Comparison of ENCODE assay signal across 11 mouse cellular contexts in the genomic region with DNA sequence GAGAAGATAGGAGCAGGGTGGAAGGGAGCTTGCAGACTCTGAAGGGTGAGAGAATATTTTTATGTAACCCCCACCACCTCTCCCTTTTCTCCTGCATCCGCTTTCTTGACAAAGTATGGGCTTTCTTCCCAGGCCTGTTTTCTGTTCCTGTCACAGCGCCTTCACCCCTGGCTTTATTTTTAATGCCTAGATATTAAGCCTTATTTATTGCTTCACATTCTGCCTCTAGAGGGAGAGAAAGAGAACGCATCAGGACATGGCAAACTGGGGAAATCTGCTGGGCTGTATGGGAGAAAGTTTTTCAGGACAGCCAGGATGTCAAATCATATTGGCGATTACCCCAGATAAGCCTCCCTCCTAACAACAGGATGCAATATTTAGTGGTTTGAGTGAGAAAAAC. TPM values are rescaled to one million over a fixed set of nuclear protein-coding genes. Genes with fewer than 3 reads are reported as not detected.
A peak's percentile ranks its signal among the peaks of the same experiment; 100 is the strongest.
DNase-seq lines count a peak whose midpoint lies in the region; ATAC-seq and TF ChIP-seq lines count a peak whose summit lies in the region.
"Had no signal": no experiment of that assay in that cellular context is flagged by ENCODE, and none has a peak within 500 bp of the region (broad histone marks: within the 10 kb centered on the region; RNA-seq: fewer than 3 reads in every experiment).

No protein-coding gene starts in this region.

- no peaks in the 10 kb centered on the region for H3K27me3 ChIP-seq in kidney, embryonic 15.5 days
- no peaks in the 10 kb centered on the region for H3K27me3 ChIP-seq in CH12.LX (replicated peaks)
- H3K27me3 ChIP-seq in embryonic facial prominence, embryonic 10.5 days (replicated peaks; ENCODE audit: low read depth, poor library complexity, severe bottlenecking): peaks cover 46% of the 10 kb centered on the region

- 41% methylated on average over 4 of the region's 4 CpGs for WGBS in kidney, embryonic 15.5 days
- 50% methylated on average over 4 of the region's 4 CpGs for WGBS in embryonic facial prominence, embryonic 10.5 days

- no peak overlapping the region for H3K4me2 ChIP-seq in kidney, embryonic 15.5 days
- peak overlapping the region; percentile 73 for H3K4me2 ChIP-seq in CH12.LX (ENCODE audit: insufficient read depth, low read depth, poor library complexity, severe bottlenecking)

- DNase-seq in heart, adult 11 months: peak; percentile 92
- DNase-seq in heart, postnatal 10 days: no peak
- DNase-seq in kidney, postnatal 36 days: no peak
- no peak for DNase-seq in CH12.LX (ENCODE audit: extremely low read depth)
- DNase-seq in embryonic facial prominence, embryonic 10.5 days (ENCODE audit: low spot score): no peak
- DNase-seq in layer of hippocampus, postnatal 25 days (ENCODE audit: extremely low spot score in 1 of 2, low spot score in 1 of 2): no peak
- no peak for DNase-seq in thymus, postnatal 10 days (ENCODE audit: low spot score in 2 of 2)
- DNase-seq: cerebellum, postnatal 25 days; heart, postnatal 36 days; lung, adult 2 months had no signal

- no peak; the same call in none of the 2 replicates for TF ChIP-seq RAD21 in CH12.LX (IDR thresholded peaks at IDR 0.05; ENCODE audit: low read depth, low read length)

- no peaks in the 10 kb centered on the region for H3K9me3 ChIP-seq in kidney, embryonic 15.5 days (replicated peaks)
- no peaks in the 10 kb centered on the region for H3K9me3 ChIP-seq in CH12.LX (replicated peaks; ENCODE audit: low read length)
- H3K9me3 ChIP-seq in embryonic facial prominence, embryonic 10.5 days: no peaks in the 10 kb centered on the region

- peak; percentile 37; the same call in 1 of the 2 replicates for ATAC-seq in kidney, embryonic 15.5 days (replicated peaks; ENCODE audit: low FRiP score)

- TF ChIP-seq POLR2A in CH12.LX (IDR thresholded peaks at IDR 0.05; ENCODE audit: low read depth, low read length): no peak

- peaks cover 24% of the 10 kb centered on the region for H3K79me2 ChIP-seq in CH12.LX (replicated peaks; ENCODE audit: control insufficient read depth, extremely low read depth, insufficient read depth, poor library complexity, severe bottlenecking)

- intact Hi-C loops in heart, postnatal 10 days (cut with DNase I): loop anchor here (5.0 kb wide), 1 partner anchor 44 kb away; no protein-coding TSS in a partner anchor

- H3K36me3 ChIP-seq in kidney, embryonic 15.5 days: no peaks in the 10 kb centered on the region
- peaks cover 12 to 35% of the 10 kb centered on the region in 2 experiments for H3K36me3 ChIP-seq in CH12.LX (replicated peaks in 1 of 2; ENCODE audit: control insufficient read depth in 1 of 2, insufficient read depth in 1 of 2, low read length in 1 of 2)
- no peaks in the 10 kb centered on the region for H3K36me3 ChIP-seq in embryonic facial prominence, embryonic 10.5 days (replicated peaks)

- H3K27ac ChIP-seq in kidney, embryonic 15.5 days: peak overlapping the region; percentile 59
- peak overlapping the region; percentile 97 for H3K27ac ChIP-seq in CH12.LX (ENCODE audit: insufficient read depth, low read depth)
- peak overlapping the region; percentile 80; the same call in 1 of the 2 replicates for H3K27ac ChIP-seq in embryonic facial prominence, embryonic 10.5 days (replicated peaks)

- in situ Hi-C loops in CH12.LX (cut with MboI; ENCODE audit: low pct_ligation_motif_present, low pct_unique_long_range_greater_than_20kb, low sequenced_read_pairs): no loop called here

- no peak for TF ChIP-seq EP300 in CH12.LX (IDR thresholded peaks at IDR 0.05; ENCODE audit: low read length)

- no peak overlapping the region for H3K9ac ChIP-seq in kidney, embryonic 15.5 days
- peak overlapping the region; percentile 23; the same call in 1 of the 2 replicates for H3K9ac ChIP-seq in CH12.LX (ENCODE audit: insufficient read depth, low read depth)

- H3K4me3 ChIP-seq in kidney, embryonic 15.5 days (replicated peaks): no peak overlapping the region
- H3K4me3 ChIP-seq in CH12.LX (replicated peaks in 1 of 3; ENCODE audit: low read depth in 2 of 3, low read length in 2 of 3, poor library complexity in 1 of 3): no peak overlapping the region
- H3K4me3 ChIP-seq in embryonic facial prominence, embryonic 10.5 days: no peak overlapping the region

- dilution Hi-C loops in CH12.LX (cut with MboI; ENCODE audit: extremely low pct_ligation_motif_present, extremely low pct_unique_long_range_greater_than_20kb, low sequenced_read_pairs): no loop called here

- peaks cover 32% of the 10 kb centered on the region for H3K4me1 ChIP-seq in kidney, embryonic 15.5 days
- H3K4me1 ChIP-seq in CH12.LX (ENCODE audit: control insufficient read depth in 1 of 2, insufficient read depth in 2 of 2): peaks cover 7 to 72% of the 10 kb centered on the region in 2 experiments
- H3K4me1 ChIP-seq in embryonic facial prominence, embryonic 10.5 days: peaks cover 55% of the 10 kb centered on the region

- peak; percentile 9 to 30; a peak in 2 of 4 replicates for TF ChIP-seq CTCF in CH12.LX (conservative IDR thresholded peaks at IDR 0.05 in 1 of 2, IDR thresholded peaks at IDR 0.05 in 1 of 2; ENCODE audit: low read depth in 2 of 2, low read length in 2 of 2)

TF ChIP-seq in CH12.LX, 34 proteins besides CTCF, POLR2A, EP300 and RAD21:
- TF ChIP-seq MAFK (IDR thresholded peaks at IDR 0.05; ENCODE audit: insufficient replicate concordance, low read length) (no peak), ZNF384 (IDR thresholded peaks at IDR 0.05; ENCODE audit: low read depth, low read length) (no peak), POLR2AphosphoS2 (IDR thresholded peaks at IDR 0.05; ENCODE audit: low read depth, low read length) (no peak), TBP (conservative IDR thresholded peaks at IDR 0.05; ENCODE audit: low read depth, low read length) (no peak), USF1 (IDR thresholded peaks at IDR 0.05; ENCODE audit: low read depth, low read length) (no peak), NRF1 (IDR thresholded peaks at IDR 0.05; ENCODE audit: low read depth, low read length) (no peak), MYC (IDR thresholded peaks at IDR 0.05; ENCODE audit: low read depth, low read length) (no peak), MAX (IDR thresholded peaks at IDR 0.05; ENCODE audit: low read length) (no peak), ZC3H11A (IDR thresholded peaks at IDR 0.05; ENCODE audit: low read depth, low read length) (no peak), USF2 (conservative IDR thresholded peaks at IDR 0.05; ENCODE audit: low read depth, low read length) (no peak), JUN (IDR thresholded peaks at IDR 0.05; ENCODE audit: insufficient read depth, low read depth, low read length) (no peak), IRF4 (IDR thresholded peaks at IDR 0.05; ENCODE audit: low read depth, low read length) (no peak), JUND (conservative IDR thresholded peaks at IDR 0.05; ENCODE audit: low read depth, low read length) (no peak)
TF ChIP-seq in CH12.LX: peak in this region for 0.

RNA-seq across cellular contexts. Expression of gene Ebf1, which starts 49.6 kb away (rescaled TPM):
- total RNA-seq in heart, postnatal 10 days (2021): 10 to 100 TPM; 29.5 to 35.3 TPM
- 22.8 and 24.1 TPM in 2 replicates for polyA plus RNA-seq in kidney, embryonic 15.5 days (2015; fragmentation: Nextera tagmentation; extraction: Ambion mirVana)
- 24.9 and 37.8 TPM in 2 replicates for total RNA-seq in CH12.LX (2012; rRNA removed)
- 42.8 and 44.2 TPM in 2 replicates for total RNA-seq in CH12.LX (2014; rRNA removed)
- 52.5 and 60.7 TPM in 2 replicates for polyA plus RNA-seq in CH12.LX (2012; ENCODE audit: insufficient read length, low read depth)
- polyA plus RNA-seq in embryonic facial prominence, embryonic 10.5 days (2016; fragmentation: Nextera tagmentation; extraction: Ambion mirVana): 38.5 and 41.9 TPM in 2 replicates
- 1 to 10 TPM; 3.5 to 4.6 TPM for total RNA-seq in layer of hippocampus, postnatal 25 days (2021)

Comparison
In these comparisons a context has a peak if more than half of its experiments do, and no peak if none do; other contexts are left out.
1. RNA of gene Ebf1, which starts 49.6 kb away (total RNA-seq): 24.9 to 44.2 TPM in CH12.LX and 29.5 to 35.3 TPM in heart, postnatal 10 days; 3.5 to 4.6 TPM in layer of hippocampus, postnatal 25 days; every median in the first group is over 4 times any median in the second.
2. Peak in every context shown above with its lines, with median percentiles within 50 percentile points of each other: H3K27ac ChIP-seq.